21 mouse cellular contexts compared by ENCODE assay signal in genomic region chr16:97016244-97016850, GRCm38 (mm10).
DNase-seq lines count a peak whose midpoint lies in the region; ATAC-seq and TF ChIP-seq lines count a peak whose summit lies in the region.
"Had no signal": no experiment of that assay in that cellular context is flagged by ENCODE, and none has a peak within 500 bp of the region (broad histone marks: within the 10 kb centered on the region; RNA-seq: fewer than 3 reads in every experiment).

No protein-coding gene starts in this region.

- WGBS in midbrain, embryonic 10.5 days = 81% methylated on average over 2 of the region's 2 CpGs
- WGBS in midbrain, embryonic 11.5 days = 80% methylated on average over 2 of the region's 2 CpGs
- WGBS in midbrain, postnatal 0 days = 95% methylated on average over 2 of the region's 2 CpGs

- peak overlapping the region; percentile 42; the same call in 1 of the 2 replicates for H3K27ac ChIP-seq in midbrain, embryonic 10.5 days (replicated peaks)
- H3K27ac ChIP-seq in midbrain, embryonic 11.5 days (ENCODE audit: low read depth, low read length) = no peak overlapping the region
- 0 out of 2 replicates have a peak overlapping the region, but pooled peaks have one; percentile 18 for H3K27ac ChIP-seq in midbrain, postnatal 0 days (ENCODE audit: low read depth, low read length)
- H3K27ac ChIP-seq: hindbrain, postnatal 0 days; layer of hippocampus, adult 2 months had no signal

- ATAC-seq in midbrain, embryonic 11.5 days (ENCODE audit: low FRiP score) = no peak
- ATAC-seq in midbrain, postnatal 0 days (ENCODE audit: low FRiP score) = no peak
- ATAC-seq: forebrain, embryonic 16.5 days had no signal

- H3K4me1 ChIP-seq in midbrain, embryonic 10.5 days = peaks cover 10% of the 10 kb centered on the region; the same call in 1 of the 2 replicates
- H3K4me1 ChIP-seq in midbrain, embryonic 11.5 days (ENCODE audit: control insufficient read depth, insufficient read depth, low read length) = peaks cover 3% of the 10 kb centered on the region; the same call in 1 of the 2 replicates
- H3K4me1 ChIP-seq in erythroblast, embryonic 14.5 days (ENCODE audit: control insufficient read depth) = peaks cover 39% of the 10 kb centered on the region
- H3K4me1 ChIP-seq in midbrain, postnatal 0 days (ENCODE audit: insufficient read depth, low read length) = no peaks in the 10 kb centered on the region
- H3K4me1 ChIP-seq: megakaryocyte, embryonic 14.5 days had no signal

- no peak overlapping the region for H3K9ac ChIP-seq in midbrain, embryonic 11.5 days (ENCODE audit: low read length)
- no peak overlapping the region for H3K9ac ChIP-seq in midbrain, postnatal 0 days (replicated peaks; ENCODE audit: low read length, poor library complexity, severe bottlenecking)

- TF ChIP-seq CTCF in midbrain, postnatal 0 days (IDR thresholded peaks at IDR 0.05) = no peak

- H3K36me3 ChIP-seq in midbrain, embryonic 10.5 days = no peaks in the 10 kb centered on the region
- H3K36me3 ChIP-seq in midbrain, embryonic 11.5 days (ENCODE audit: control insufficient read depth, insufficient read depth, low read length) = no peaks in the 10 kb centered on the region
- no peaks in the 10 kb centered on the region for H3K36me3 ChIP-seq in erythroblast, embryonic 14.5 days (ENCODE audit: control insufficient read depth)
- H3K36me3 ChIP-seq in midbrain, postnatal 0 days (ENCODE audit: insufficient read depth, low read length) = no peaks in the 10 kb centered on the region

- H3K4me2 ChIP-seq in midbrain, embryonic 11.5 days = no peak overlapping the region
- no peak overlapping the region for H3K4me2 ChIP-seq in midbrain, postnatal 0 days (ENCODE audit: low read depth, low read length, poor library complexity, severe bottlenecking)

- H3K27me3 ChIP-seq in midbrain, embryonic 10.5 days (ENCODE audit: low read depth, poor library complexity, severe bottlenecking) = no peaks in the 10 kb centered on the region
- H3K27me3 ChIP-seq in midbrain, embryonic 11.5 days (ENCODE audit: control insufficient read depth, insufficient read depth, low read length) = no peaks in the 10 kb centered on the region
- peaks cover 7% of the 10 kb centered on the region; the same call in 1 of the 2 replicates for H3K27me3 ChIP-seq in erythroblast, embryonic 14.5 days (ENCODE audit: control insufficient read depth)
- H3K27me3 ChIP-seq in midbrain, postnatal 0 days (ENCODE audit: insufficient read depth, low read length) = no peaks in the 10 kb centered on the region
- H3K27me3 ChIP-seq: CH12.LX; megakaryocyte, embryonic 14.5 days had no signal

- intact Hi-C loops in left cerebral cortex, postnatal 14 days (cut with DNase I) = loop anchor here (10.0 kb wide), 1 partner anchor 332 kb away; no protein-coding TSS in a partner anchor

- DNase-seq in cerebellum, adult 9-11 months = peak; percentile 8
- no peak for DNase-seq in cerebellum, adult 11-12 months
- DNase-seq in midbrain, embryonic 10.5 days (ENCODE audit: low spot score) = no peak
- no peak for DNase-seq in midbrain, embryonic 11.5 days (ENCODE audit: low spot score, missing footprints)
- no peak for DNase-seq in midbrain, postnatal 0 days (ENCODE audit: low spot score)
- DNase-seq in Muller cell, postnatal 12 days (ENCODE audit: inconsistent ontology term) = no peak
- no peak for DNase-seq in left cerebral cortex, postnatal 14 days (ENCODE audit: low spot score in 2 of 2)
- DNase-seq: adrenal gland, postnatal 36 days; cerebellum, adult 9-10 months; heart, postnatal 4 days; kidney, adult 11 months; kidney, postnatal 10 days; left cerebral cortex, postnatal 4 days; lung, postnatal 10 days; thymus, postnatal 36 days had no signal

- no peaks in the 10 kb centered on the region for H3K9me3 ChIP-seq in midbrain, embryonic 10.5 days (replicated peaks)
- no peaks in the 10 kb centered on the region for H3K9me3 ChIP-seq in midbrain, embryonic 11.5 days (ENCODE audit: control insufficient read depth, low read length)
- no peaks in the 10 kb centered on the region for H3K9me3 ChIP-seq in erythroblast, embryonic 14.5 days (ENCODE audit: control insufficient read depth, low read length)
- no peaks in the 10 kb centered on the region for H3K9me3 ChIP-seq in midbrain, postnatal 0 days (ENCODE audit: low read length)
- H3K9me3 ChIP-seq: megakaryocyte, embryonic 14.5 days had no signal

- H3K4me3 ChIP-seq in midbrain, embryonic 10.5 days = no peak overlapping the region
- no peak overlapping the region for H3K4me3 ChIP-seq in midbrain, embryonic 11.5 days (ENCODE audit: low read depth, low read length)
- H3K4me3 ChIP-seq in erythroblast, embryonic 14.5 days (replicated peaks) = peak overlapping the region; percentile 36
- no peak overlapping the region for H3K4me3 ChIP-seq in midbrain, postnatal 0 days (ENCODE audit: low read depth, low read length)
- H3K4me3 ChIP-seq: layer of hippocampus, adult 2 months; megakaryocyte, embryonic 14.5 days had no signal
